Mouse (Mus musculus) ES-Bruce4 (cell line): ENCODE measurements around the gene Kmt2a. TPM values are rescaled to one million over a fixed set of nuclear protein-coding genes. Genes with fewer than 3 reads are reported as not detected.

ENCODE experiments used
- H3K27ac ChIP-seq: 2 replicates; pipeline ENCODE4 v1.5.1; 2012; ENCODE audit warnings: low read length, inconsistent platforms; ENCODE audit not compliant: insufficient read depth
- H3K27me3 ChIP-seq: 2 replicates; pipeline ENCODE4 v1.6.1; 2012; ENCODE audit warnings: mild to moderate bottlenecking, low read length, inconsistent platforms; ENCODE audit not compliant: control insufficient read depth, poor library complexity, insufficient read depth, severe bottlenecking
- H3K36me3 ChIP-seq: 2 replicates; pipeline ENCODE4 v1.6.1; 2012; ENCODE audit warnings: inconsistent platforms, mild to moderate bottlenecking, low read length, moderate library complexity; ENCODE audit not compliant: control insufficient read depth, poor library complexity, insufficient read depth, severe bottlenecking
- H3K4me1 ChIP-seq: one replicate; pipeline ENCODE4 v1.8.1; 2011; ENCODE audit warnings: low read length; ENCODE audit not compliant: control insufficient read depth, insufficient read depth
- H3K4me3 ChIP-seq: 2 replicates; pipeline ENCODE4 v1.5.1; 2011; ENCODE audit warnings: low read depth, mild to moderate bottlenecking, low read length
- H3K9ac ChIP-seq: 2 replicates; pipeline ENCODE4 v1.6.1; 2012; ENCODE audit warnings: low read depth, mild to moderate bottlenecking, inconsistent platforms; ENCODE audit not compliant: poor library complexity, severe bottlenecking
- H3K9me3 ChIP-seq: replicated peaks from 2 replicates; pipeline ENCODE4 v1.6.1; 2012; ENCODE audit warnings: mild to moderate bottlenecking, low read length, inconsistent platforms; ENCODE audit not compliant: control insufficient read depth, poor library complexity, insufficient read depth, severe bottlenecking
- CTCF ChIP-seq: IDR thresholded peaks from one replicate; pipeline ENCODE4 v1.8.1; 2011; ENCODE audit warnings: low read depth, low read length
- EP300 ChIP-seq: IDR thresholded peaks from 2 replicates; pipeline ENCODE4 v1.6.1; 2011; ENCODE audit warnings: low read depth, low read length; ENCODE audit not compliant: insufficient read depth
- POLR2A ChIP-seq: IDR thresholded peaks from one replicate; pipeline ENCODE4 v1.8.1; 2011; ENCODE audit warnings: low read length; ENCODE audit not compliant: insufficient read depth
- polyA plus RNA-seq: library from polyadenylated mRNA; stranded (reverse); fragments of >200 nt; gene quantifications from 2 replicates; pipeline ENCODE4 v1.2.4, GENCODE M21; 2011; ENCODE audit warnings: low read depth; ENCODE audit not compliant: missing spikeins, insufficient read depth, insufficient read length

The Kmt2a gene
- polyA plus RNA-seq, 1 experiment, result 71.4 TPM

- H3K9me3 ChIP-seq, result no peaks in the 10 kb centered on the region
- H3K9ac ChIP-seq, result no peak overlapping the region
- H3K27ac ChIP-seq, result no peak overlapping the region
- H3K4me3 ChIP-seq, result no peak overlapping the region
- TF ChIP-seq POLR2A (no peak), EP300 (no peak), CTCF (no peak)
- peaks cover 74% of the 10 kb centered on the region for H3K36me3 ChIP-seq
- H3K27me3 ChIP-seq, result no peaks in the 10 kb centered on the region
- no peaks in the 10 kb centered on the region for H3K4me1 ChIP-seq
Measured at GRCm38 (mm10) chr9:44826660-44827059, 54.4 kb downstream of the Kmt2a start.

- Histone ChIP-seq H3K9ac (no peak overlapping the region), H3K27me3 (no peaks in the 10 kb centered on the region), H3K36me3 (peaks cover 83% of the 10 kb centered on the region), H3K4me1 (no peaks in the 10 kb centered on the region), H3K9me3 (no peaks in the 10 kb centered on the region), H3K4me3 (no peak overlapping the region), H3K27ac (no peak overlapping the region)
- TF ChIP-seq CTCF (no peak), POLR2A (no peak), EP300 (no peak)
Measured at GRCm38 (mm10) chr9:44819920-44820827, 60.9 kb downstream of the Kmt2a start.

- TF ChIP-seq CTCF, result no peak
- Histone ChIP-seq H3K36me3 (peaks cover 84% of the 10 kb centered on the region), H3K27me3 (no peaks in the 10 kb centered on the region), H3K4me3 (no peak overlapping the region), H3K27ac (no peak overlapping the region), H3K4me1 (no peaks in the 10 kb centered on the region), H3K9ac (no peak overlapping the region), H3K9me3 (no peaks in the 10 kb centered on the region)
Measured at GRCm38 (mm10) chr9:44817522-44817921, 63.6 kb downstream of the Kmt2a start.

- H3K36me3 ChIP-seq, result peaks cover 80% of the 10 kb centered on the region
- TF ChIP-seq CTCF (no peak), POLR2A (no peak)
- no peak overlapping the region for H3K27ac ChIP-seq
- no peaks in the 10 kb centered on the region for H3K9me3 ChIP-seq
- H3K9ac ChIP-seq, result no peak overlapping the region
- no peaks in the 10 kb centered on the region for H3K4me1 ChIP-seq
- H3K27me3 ChIP-seq, result no peaks in the 10 kb centered on the region
- H3K4me3 ChIP-seq, result no peak overlapping the region
Measured at GRCm38 (mm10) chr9:44814179-44814578, 66.9 kb downstream of the Kmt2a start.

- TF ChIP-seq EP300 (no peak), CTCF (no peak), POLR2A (no peak)
Measured at GRCm38 (mm10) chr9:44810316-44810715, 70.8 kb downstream of the Kmt2a start.

GRCm38 (mm10) chr9:44807778-44808177 lies 73.3 kb downstream of the Kmt2a start:
- no peak overlapping the region for H3K27ac ChIP-seq
- H3K4me3 ChIP-seq, result no peak overlapping the region
- H3K9ac ChIP-seq, result no peak overlapping the region
- H3K9me3 ChIP-seq, result no peaks in the 10 kb centered on the region
- peaks cover 50% of the 10 kb centered on the region for H3K36me3 ChIP-seq
- TF ChIP-seq POLR2A (no peak), EP300 (no peak), CTCF (no peak)
- no peaks in the 10 kb centered on the region for H3K4me1 ChIP-seq
- H3K27me3 ChIP-seq, result no peaks in the 10 kb centered on the region

More at GRCm38 (mm10) chr9:44810316-44810715, 70.8 kb downstream of the Kmt2a start:
- peaks cover 74% of the 10 kb centered on the region for H3K36me3 ChIP-seq
- H3K4me3 ChIP-seq, result no peak overlapping the region
- H3K9ac ChIP-seq, result no peak overlapping the region
- H3K27ac ChIP-seq, result no peak overlapping the region
- no peaks in the 10 kb centered on the region for H3K4me1 ChIP-seq
- no peaks in the 10 kb centered on the region for H3K27me3 ChIP-seq
- no peaks in the 10 kb centered on the region for H3K9me3 ChIP-seq
